12 mouse cellular contexts compared by ENCODE assay signal in genomic region chr12:52346611-52347010, GRCm38 (mm10).
A peak's percentile ranks its signal among the peaks of the same experiment; 100 is the strongest.
DNase-seq lines count a peak whose midpoint lies in the region; ATAC-seq and TF ChIP-seq lines count a peak whose summit lies in the region.
"Had no signal": no experiment of that assay in that cellular context is flagged by ENCODE, and none has a peak within 500 bp of the region (broad histone marks: within the 10 kb centered on the region; RNA-seq: fewer than 3 reads in every experiment).

No protein-coding gene starts in this region.

- no peak for TF ChIP-seq POLR2A in heart, adult 2 months (IDR thresholded peaks at IDR 0.05; ENCODE audit: insufficient read depth, low read depth, low read length)

- no peaks in the 10 kb centered on the region for H3K27me3 ChIP-seq in kidney, embryonic 14.5 days (ENCODE audit: control insufficient read depth, insufficient read depth, low read length)
- H3K27me3 ChIP-seq in hindbrain, embryonic 12.5 days: no peaks in the 10 kb centered on the region
- H3K27me3 ChIP-seq in midbrain, embryonic 14.5 days (ENCODE audit: control insufficient read depth, insufficient read depth, low read length): no peaks in the 10 kb centered on the region
- H3K27me3 ChIP-seq in heart, adult 2 months (ENCODE audit: control insufficient read depth, insufficient read depth, low read length): no peaks in the 10 kb centered on the region
- H3K27me3 ChIP-seq: limb, embryonic 13.5 days had no signal

- DNase-seq in cerebellum, adult 11-12 months: peak; percentile 9
- DNase-seq in cerebellum, postnatal 10 days: no peak
- peak; percentile 25 for DNase-seq in kidney, postnatal 14 days
- DNase-seq in midbrain, embryonic 14.5 days: peak; percentile 23
- no peak for DNase-seq in Muller cell, postnatal 12 days (ENCODE audit: inconsistent ontology term)
- no peak for DNase-seq in heart, adult 2 months
- DNase-seq: adrenal gland, adult 8-10 months had no signal

- no peaks in the 10 kb centered on the region for H3K4me1 ChIP-seq in kidney, embryonic 14.5 days (ENCODE audit: control insufficient read depth, insufficient read depth, low read length)
- H3K4me1 ChIP-seq in hindbrain, embryonic 12.5 days: 0 out of 2 replicates have a peak, but pooled peaks cover 8% of the 10 kb centered on the region
- H3K4me1 ChIP-seq in midbrain, embryonic 14.5 days (ENCODE audit: control insufficient read depth, insufficient read depth, low read length): peaks cover 4% of the 10 kb centered on the region; the same call in 1 of the 2 replicates
- no peaks in the 10 kb centered on the region for H3K4me1 ChIP-seq in heart, adult 2 months (ENCODE audit: control insufficient read depth, insufficient read depth, low read length)
- H3K4me1 ChIP-seq: megakaryocyte, embryonic 14.5 days had no signal

- no peaks in the 10 kb centered on the region for H3K9me3 ChIP-seq in kidney, embryonic 14.5 days (ENCODE audit: control insufficient read depth, low read length)
- no peaks in the 10 kb centered on the region for H3K9me3 ChIP-seq in hindbrain, embryonic 12.5 days (replicated peaks)
- H3K9me3 ChIP-seq in midbrain, embryonic 14.5 days (ENCODE audit: control insufficient read depth, low read length): no peaks in the 10 kb centered on the region
- H3K9me3 ChIP-seq: G1E; limb, embryonic 13.5 days; megakaryocyte, embryonic 14.5 days had no signal

- no peak overlapping the region for H3K27ac ChIP-seq in kidney, embryonic 14.5 days (ENCODE audit: low read depth, low read length)
- H3K27ac ChIP-seq in hindbrain, embryonic 12.5 days: no peak overlapping the region
- no peak overlapping the region for H3K27ac ChIP-seq in midbrain, embryonic 14.5 days (replicated peaks; ENCODE audit: low read depth, low read length)
- no peak overlapping the region for H3K27ac ChIP-seq in heart, adult 2 months
- H3K27ac ChIP-seq: limb, embryonic 13.5 days had no signal

- no peaks in the 10 kb centered on the region for H3K36me3 ChIP-seq in kidney, embryonic 14.5 days (ENCODE audit: control insufficient read depth, insufficient read depth, low read length)
- no peaks in the 10 kb centered on the region for H3K36me3 ChIP-seq in hindbrain, embryonic 12.5 days
- H3K36me3 ChIP-seq in midbrain, embryonic 14.5 days (ENCODE audit: control insufficient read depth, insufficient read depth, low read length): no peaks in the 10 kb centered on the region
- no peaks in the 10 kb centered on the region for H3K36me3 ChIP-seq in heart, adult 2 months (ENCODE audit: control insufficient read depth, insufficient read depth, low read length)
- H3K36me3 ChIP-seq: G1E; limb, embryonic 13.5 days had no signal

- no peak for TF ChIP-seq EP300 in heart, adult 2 months (IDR thresholded peaks at IDR 0.05; ENCODE audit: insufficient read depth, low read depth, low read length)

- H3K79me2 ChIP-seq in heart, adult 2 months (replicated peaks; ENCODE audit: control insufficient read depth, insufficient read depth, low read length): no peaks in the 10 kb centered on the region

- TF ChIP-seq CTCF in heart, adult 2 months (IDR thresholded peaks at IDR 0.05): no peak

- H3K9ac ChIP-seq in kidney, embryonic 14.5 days (ENCODE audit: low read depth, low read length): no peak overlapping the region
- no peak overlapping the region for H3K9ac ChIP-seq in hindbrain, embryonic 12.5 days
- H3K9ac ChIP-seq in midbrain, embryonic 14.5 days (replicated peaks; ENCODE audit: low read length): no peak overlapping the region
- H3K9ac ChIP-seq in heart, adult 2 months (ENCODE audit: low read depth, low read length): no peak overlapping the region
- H3K9ac ChIP-seq: limb, embryonic 13.5 days had no signal

- intact Hi-C loops in heart, adult 2 months (cut with DNase I): no loop called here

- ATAC-seq in kidney, embryonic 14.5 days (ENCODE audit: low FRiP score, low TSS enrichment): no peak
- ATAC-seq in hindbrain, embryonic 12.5 days (ENCODE audit: low FRiP score): 0 out of 2 replicates have a peak, but pooled peaks have one; percentile 35
- ATAC-seq in midbrain, embryonic 14.5 days (ENCODE audit: low FRiP score, low TSS enrichment): no peak

- 67% methylated on average over 5 of the region's 5 CpGs for whole genome bisulfite sequencing in kidney, embryonic 14.5 days
- WGBS in hindbrain, embryonic 12.5 days: 32% methylated on average over 5 of the region's 5 CpGs
- 13% methylated on average over 5 of the region's 5 CpGs for WGBS in midbrain, embryonic 14.5 days
- 54% methylated on average over 5 of the region's 5 CpGs for WGBS in heart, adult 2 months

- H3K4me3 ChIP-seq in kidney, embryonic 14.5 days (ENCODE audit: low read length): no peak overlapping the region
- no peak overlapping the region for H3K4me3 ChIP-seq in hindbrain, embryonic 12.5 days
- no peak overlapping the region for H3K4me3 ChIP-seq in midbrain, embryonic 14.5 days (replicated peaks; ENCODE audit: low read depth, low read length)
- H3K4me3 ChIP-seq in heart, adult 2 months: no peak overlapping the region
- H3K4me3 ChIP-seq: limb, embryonic 13.5 days; megakaryocyte, embryonic 14.5 days had no signal

- no peak overlapping the region for H3K4me2 ChIP-seq in kidney, embryonic 14.5 days (replicated peaks; ENCODE audit: low read depth, low read length)
- H3K4me2 ChIP-seq in hindbrain, embryonic 12.5 days (replicated peaks): no peak overlapping the region
- no peak overlapping the region for H3K4me2 ChIP-seq in midbrain, embryonic 14.5 days (ENCODE audit: low read length)
- H3K4me2 ChIP-seq: limb, embryonic 13.5 days had no signal

Comparison
In these comparisons a context has a peak if more than half of its experiments do, and no peak if none do; other contexts are left out.
1. DNase-seq: peak in cerebellum, adult 11-12 months (single experiment), kidney, postnatal 14 days (single experiment) and midbrain, embryonic 14.5 days (single experiment); none in cerebellum, postnatal 10 days (0 of 2), Muller cell, postnatal 12 days (single experiment) and heart, adult 2 months (0 of 2).